Comparison of ENCODE assay signal across 21 mouse cellular contexts in the genomic region with DNA sequence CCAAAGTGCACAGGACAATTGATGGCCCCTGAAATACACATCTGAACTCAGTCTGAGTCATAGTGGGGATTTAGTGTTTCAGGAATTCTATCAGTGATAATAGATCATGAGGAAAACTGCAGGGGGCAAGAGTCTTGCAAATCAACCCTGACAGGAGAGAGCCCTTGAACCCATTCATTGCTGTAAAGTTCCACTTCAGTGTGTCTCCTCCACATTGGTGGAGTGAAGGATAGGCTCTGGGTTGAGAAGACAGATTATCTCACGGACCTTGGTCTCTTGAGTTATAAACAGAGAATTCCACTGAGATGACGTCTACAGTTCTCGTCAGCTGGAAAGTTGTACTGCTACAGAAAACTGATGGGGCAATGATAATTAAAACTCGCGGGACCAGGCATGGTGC.
DNase-seq lines count a peak whose midpoint lies in the region; ATAC-seq and TF ChIP-seq lines count a peak whose summit lies in the region.
"Had no signal": no experiment of that assay in that cellular context is flagged by ENCODE, and none has a peak within 500 bp of the region (broad histone marks: within the 10 kb centered on the region; RNA-seq: fewer than 3 reads in every experiment).

No protein-coding gene starts in this region.

- no peaks in the 10 kb centered on the region for H3K36me3 ChIP-seq in intestine, embryonic 15.5 days
- no peaks in the 10 kb centered on the region for H3K36me3 ChIP-seq in small intestine, adult 2 months (ENCODE audit: control insufficient read depth, insufficient read depth, low read length)
- H3K36me3 ChIP-seq: embryonic facial prominence, embryonic 10.5 days; heart, embryonic 10.5 days had no signal

- peak; percentile 82 for DNase-seq in adrenal gland, adult 2 months
- no peak for DNase-seq in adrenal gland, adult 18-20 months (ENCODE audit: low spot score in 2 of 2)
- peak; percentile 52 for DNase-seq in R1 (ENCODE audit: low read depth, low spot score)
- no peak for DNase-seq in kidney, adult 18-20 months
- no peak for DNase-seq in gastrocnemius, postnatal 10 days
- no peak for DNase-seq in retina, postnatal 1 day
- DNase-seq: cerebellum, adult 2 months; cerebellum, postnatal 10 days; forebrain, postnatal 0 days; gastrocnemius, adult 2 months; gastrocnemius, postnatal 36 days; heart, adult 18-20 months; heart, postnatal 10 days; kidney, adult 11 months had no signal

- TF ChIP-seq CTCF in small intestine, adult 2 months (IDR thresholded peaks at IDR 0.05; ENCODE audit: extremely low read depth, insufficient read length, insufficient replicate concordance, low read depth, low read length) = no peak

- WGBS in intestine, embryonic 15.5 days = 46% methylated on average over 5 of the region's 5 CpGs
- WGBS in small intestine, adult 2 months = 18% methylated on average over 5 of the region's 5 CpGs

- H3K4me2 ChIP-seq in intestine, embryonic 15.5 days (replicated peaks) = no peak overlapping the region
- H3K4me2 ChIP-seq: forebrain, embryonic 13.5 days; hindbrain, embryonic 14.5 days had no signal

- H3K9ac ChIP-seq in intestine, embryonic 15.5 days = no peak overlapping the region
- H3K9ac ChIP-seq: forebrain, embryonic 13.5 days; forebrain, postnatal 0 days; hindbrain, embryonic 14.5 days had no signal

- no peak overlapping the region for H3K27ac ChIP-seq in intestine, embryonic 15.5 days
- peak overlapping the region; percentile 53; the same call in 1 of the 2 replicates for H3K27ac ChIP-seq in small intestine, adult 2 months (ENCODE audit: insufficient read depth, low read depth, low read length)
- H3K27ac ChIP-seq: embryonic facial prominence, embryonic 10.5 days; forebrain, embryonic 13.5 days; gastrocnemius, adult 2 months; heart, embryonic 10.5 days; hindbrain, embryonic 14.5 days had no signal

- H3K9me3 ChIP-seq in intestine, embryonic 15.5 days = no peaks in the 10 kb centered on the region
- H3K9me3 ChIP-seq: embryonic facial prominence, embryonic 10.5 days; forebrain, embryonic 13.5 days; heart, embryonic 10.5 days had no signal

- H3K27me3 ChIP-seq in intestine, embryonic 15.5 days (replicated peaks) = no peaks in the 10 kb centered on the region
- no peaks in the 10 kb centered on the region for H3K27me3 ChIP-seq in small intestine, adult 2 months (ENCODE audit: control insufficient read depth, insufficient read depth, low read length)
- H3K27me3 ChIP-seq: forebrain, embryonic 13.5 days; Patski had no signal

- no peak overlapping the region for H3K4me3 ChIP-seq in intestine, embryonic 15.5 days (replicated peaks)
- H3K4me3 ChIP-seq in small intestine, adult 2 months (ENCODE audit: low read depth, low read length) = no peak overlapping the region
- H3K4me3 ChIP-seq: embryonic facial prominence, embryonic 10.5 days; forebrain, embryonic 13.5 days; gastrocnemius, adult 2 months; heart, embryonic 10.5 days had no signal

- H3K4me1 ChIP-seq in intestine, embryonic 15.5 days (replicated peaks) = no peaks in the 10 kb centered on the region; the same call in 1 of the 2 replicates
- peaks cover 11% of the 10 kb centered on the region; the same call in 1 of the 2 replicates for H3K4me1 ChIP-seq in small intestine, adult 2 months (ENCODE audit: control insufficient read depth, insufficient read depth, insufficient read length, low read length)
- H3K4me1 ChIP-seq: embryonic facial prominence, embryonic 10.5 days; heart, embryonic 10.5 days had no signal

- no peak for TF ChIP-seq POLR2A in small intestine, adult 2 months (IDR thresholded peaks at IDR 0.05; ENCODE audit: low read depth, low read length)

- ATAC-seq in intestine, embryonic 15.5 days = peak; percentile 78
- ATAC-seq: forebrain, embryonic 13.5 days; forebrain, postnatal 0 days; Patski had no signal

Comparison
In these comparisons a context has a peak if more than half of its experiments do, and no peak if none do; other contexts are left out.
1. DNase-seq: peak in adrenal gland, adult 2 months (single experiment) and R1 (single experiment); none in adrenal gland, adult 18-20 months (0 of 2), kidney, adult 18-20 months (single experiment), gastrocnemius, postnatal 10 days (single experiment) and retina, postnatal 1 day (single experiment).